Mouse (Mus musculus) kidney, adult 18-20 months (tissue): ENCODE results near the gene As3mt.
"Not testable (repeated sequence)": the region's sequence is repeated elsewhere in the genome, so short reads cannot be mapped to it uniquely, and the experiment has no call there.

Source experiments
- DNase-seq: peaks from one replicate; pipeline ENCODE4 v3.0.0; 2021

The As3mt gene

DNA sequence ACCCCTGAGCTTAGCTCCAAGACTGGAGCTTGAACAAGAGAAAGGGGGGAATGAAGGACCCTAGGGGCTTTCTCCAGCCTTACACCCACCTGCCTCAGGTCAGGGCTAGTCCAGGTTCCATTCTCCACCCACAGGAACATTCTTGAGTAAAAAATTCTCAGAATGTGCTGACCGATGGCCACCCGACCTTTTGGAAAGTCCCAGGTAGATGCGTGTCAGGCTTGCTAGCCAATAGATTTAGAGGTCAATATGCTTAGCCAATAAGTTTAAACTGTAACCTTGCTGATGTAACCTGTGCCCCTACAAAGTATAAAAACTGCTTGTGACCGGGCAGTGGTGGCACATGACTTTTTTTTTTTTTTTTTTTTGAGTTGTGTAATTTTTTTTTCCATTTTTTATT is 49.0 kb downstream of the As3mt start:
- no peak for DNase-seq

DNA sequence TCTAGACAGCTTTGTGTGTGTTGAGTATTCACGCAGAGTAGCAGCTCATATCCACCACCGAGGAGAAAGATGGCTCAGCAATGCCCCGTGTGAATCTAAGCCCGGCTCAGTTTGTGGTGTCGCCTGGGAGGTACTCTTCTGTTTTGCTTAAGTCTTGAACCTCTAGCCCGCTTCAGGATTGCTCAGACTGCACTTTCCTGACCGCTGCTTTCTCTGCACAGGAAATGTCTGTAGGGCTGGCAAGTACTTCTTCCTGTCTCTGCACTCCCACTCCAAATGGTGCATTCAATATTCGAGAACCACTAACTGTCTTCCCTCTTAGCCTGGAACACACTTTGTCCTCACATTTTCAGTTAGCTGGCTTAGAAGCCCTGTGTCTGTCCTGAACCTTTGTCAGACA is 51.8 kb downstream of the As3mt start:
- no peak for DNase-seq

- DNase-seq = not testable (repeated sequence)
Observed at GRCm38 (mm10) chr19:46759909-46760308, 52.7 kb downstream of the As3mt start.

DNA sequence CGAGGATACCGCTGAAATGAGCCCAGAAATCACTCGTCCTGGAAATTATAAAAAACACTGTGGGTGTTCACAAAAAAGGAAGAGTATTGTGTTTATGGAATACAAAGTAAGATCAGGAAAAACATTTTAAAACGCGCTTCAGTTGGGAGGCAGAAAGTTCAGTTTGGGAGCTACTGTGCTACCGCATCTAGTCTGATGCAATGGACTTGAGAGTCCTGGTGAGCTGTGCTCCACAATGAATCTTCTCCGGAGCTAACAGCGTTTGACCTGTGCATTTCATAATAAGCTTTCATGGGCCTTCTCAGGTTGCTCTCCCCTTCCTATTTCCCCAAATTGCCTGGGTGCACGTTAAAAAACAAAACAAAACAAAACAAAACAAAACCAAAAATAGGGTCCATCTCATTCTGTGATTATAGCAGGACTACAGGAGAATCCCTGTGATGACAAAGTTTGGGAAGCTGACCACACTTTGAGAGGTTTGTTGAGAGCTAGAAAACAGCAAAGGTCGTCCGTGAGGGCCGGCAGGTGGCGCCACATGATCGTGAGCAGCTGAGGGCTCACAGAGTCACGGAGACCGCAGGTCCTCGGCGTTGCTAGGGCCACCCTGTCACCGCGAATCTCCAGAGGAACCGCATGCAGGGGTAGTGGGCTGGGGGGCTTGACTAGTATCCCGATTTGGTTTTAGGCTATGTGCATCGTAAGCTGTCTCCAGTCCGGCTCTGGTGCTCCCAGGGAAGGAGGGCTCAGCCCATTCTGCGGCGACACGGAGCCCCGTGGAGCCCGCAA is 53.3 kb downstream of the As3mt start:
- peak; percentile 92 for DNase-seq

GRCm38 (mm10) chr19:46761247-46761946 is 54.1 kb downstream of the As3mt start, which contains the start of gene Cnnm2:
Gene Cnnm2 (plus strand): TSS chr19:46761596.
- DNase-seq = peak; percentile 100

- DNase-seq = no peak
Observed at GRCm38 (mm10) chr19:46761971-46762290, 54.7 kb downstream of the As3mt start.

GRCm38 (mm10) chr19:46762291-46762991 is 55.2 kb downstream of the As3mt start:
- DNase-seq = peak; percentile 47

- peak; percentile 44 for DNase-seq
Observed at GRCm38 (mm10) chr19:46762992-46763342, 55.7 kb downstream of the As3mt start.

- DNase-seq = no peak
Observed at GRCm38 (mm10) chr19:46763356-46763755, 56.1 kb downstream of the As3mt start.

GRCm38 (mm10) chr19:46763932-46764762 is 56.9 kb downstream of the As3mt start:
- DNase-seq = no peak

- no peak for DNase-seq
Observed at GRCm38 (mm10) chr19:46764763-46765117, 57.5 kb downstream of the As3mt start.

DNA sequence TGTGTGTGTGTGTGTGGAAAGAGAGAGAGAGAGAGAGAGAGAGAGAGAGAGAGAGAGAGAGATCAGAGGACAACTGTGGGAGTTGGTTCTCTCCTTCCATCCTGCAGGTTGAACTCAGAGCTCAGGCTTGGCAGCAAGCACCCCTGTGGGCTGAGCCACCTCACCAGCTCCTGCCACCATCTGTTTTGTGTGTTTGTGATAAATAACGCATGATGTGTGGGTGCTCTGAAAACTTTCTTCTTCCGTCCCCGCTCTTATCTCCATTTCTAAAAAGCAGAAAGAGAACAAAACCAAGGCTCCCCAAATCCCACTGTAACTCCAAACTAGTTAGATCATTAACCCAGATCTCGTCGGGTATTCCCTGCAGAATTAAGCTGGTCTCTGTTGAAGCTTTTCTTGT is 58.9 kb downstream of the As3mt start:
- DNase-seq = no peak

DNA sequence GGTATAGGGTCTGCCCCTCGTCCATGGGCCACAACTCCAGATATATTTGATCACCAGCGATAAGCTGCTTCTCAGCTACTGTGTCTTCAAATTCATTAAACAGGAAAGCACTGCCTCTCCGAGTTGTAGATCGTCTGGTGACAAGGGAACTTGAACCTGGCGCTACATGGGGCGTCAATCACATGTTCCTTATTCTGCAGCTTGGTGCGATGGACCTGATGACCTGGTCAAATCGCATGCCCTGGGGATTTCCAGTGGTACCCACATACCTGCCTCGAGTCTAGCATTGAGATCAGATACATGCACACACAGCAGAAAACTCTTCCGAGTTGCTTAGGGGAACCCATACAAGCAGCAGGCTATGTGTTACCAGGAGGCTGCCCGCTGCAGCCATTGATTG is 62.5 kb downstream of the As3mt start:
- no peak for DNase-seq

DNA sequence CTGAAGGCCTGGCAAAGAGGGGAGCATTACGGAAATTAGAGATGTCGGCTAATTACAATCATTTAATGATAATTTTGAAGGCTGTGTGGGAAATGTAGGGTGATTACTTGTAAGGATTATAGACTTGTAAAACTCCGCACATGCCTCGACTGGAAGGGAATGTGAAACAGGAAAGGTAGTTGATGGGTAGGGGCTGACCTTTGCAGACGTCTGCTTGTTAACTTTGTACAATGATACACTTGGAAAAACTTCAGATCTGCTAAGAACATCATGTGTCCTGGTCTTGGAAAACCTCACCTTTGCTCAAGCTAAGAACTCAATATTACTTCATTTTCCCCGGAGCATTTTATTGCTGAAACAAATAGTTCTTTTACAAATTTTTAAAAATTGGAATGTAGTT is 64.5 kb downstream of the As3mt start:
- DNase-seq = no peak

GRCm38 (mm10) chr19:46776391-46776790 is 69.1 kb downstream of the As3mt start:
- DNase-seq = no peak

- DNase-seq = no peak
Observed at GRCm38 (mm10) chr19:46776850-46777249, 69.6 kb downstream of the As3mt start.

DNA sequence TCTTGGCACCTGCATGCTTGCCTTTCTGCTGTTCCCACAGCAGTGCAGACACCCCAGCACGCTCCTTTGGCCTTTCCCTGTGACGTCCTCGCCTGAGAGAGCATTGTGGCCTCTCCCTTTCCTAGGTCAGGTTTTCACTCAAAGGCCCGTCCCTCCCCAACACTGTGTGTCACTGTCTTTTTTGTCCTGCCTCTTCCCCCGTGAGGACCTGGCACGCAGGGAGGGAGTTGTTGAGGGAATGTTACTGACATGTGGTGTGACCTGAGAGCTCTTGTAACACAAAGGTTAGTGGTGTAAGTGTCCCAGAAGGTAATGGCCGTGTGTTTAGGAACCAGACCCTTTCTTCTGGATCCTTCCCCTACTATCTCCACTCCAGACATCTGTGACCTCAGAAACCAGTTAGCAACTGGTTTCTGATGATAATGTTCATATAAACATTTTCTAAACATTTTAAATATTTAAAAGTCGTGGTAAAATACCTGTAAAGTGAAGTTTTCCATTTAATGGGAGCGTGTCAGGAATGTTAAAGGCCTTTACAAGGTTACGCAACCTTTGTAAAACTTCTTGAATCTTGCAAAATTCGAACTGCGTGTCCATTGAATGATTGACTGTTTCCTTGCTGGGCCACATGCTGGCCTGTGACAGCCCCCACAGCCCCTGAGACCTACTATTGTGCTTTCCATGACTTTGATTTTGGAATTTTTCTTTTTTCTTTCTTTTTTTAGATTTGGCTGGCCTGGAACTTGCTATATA is 70.8 kb downstream of the As3mt start:
- DNase-seq = no peak

GRCm38 (mm10) chr19:46779130-46779529 is 71.9 kb downstream of the As3mt start:
- DNase-seq = not testable (repeated sequence)

DNA sequence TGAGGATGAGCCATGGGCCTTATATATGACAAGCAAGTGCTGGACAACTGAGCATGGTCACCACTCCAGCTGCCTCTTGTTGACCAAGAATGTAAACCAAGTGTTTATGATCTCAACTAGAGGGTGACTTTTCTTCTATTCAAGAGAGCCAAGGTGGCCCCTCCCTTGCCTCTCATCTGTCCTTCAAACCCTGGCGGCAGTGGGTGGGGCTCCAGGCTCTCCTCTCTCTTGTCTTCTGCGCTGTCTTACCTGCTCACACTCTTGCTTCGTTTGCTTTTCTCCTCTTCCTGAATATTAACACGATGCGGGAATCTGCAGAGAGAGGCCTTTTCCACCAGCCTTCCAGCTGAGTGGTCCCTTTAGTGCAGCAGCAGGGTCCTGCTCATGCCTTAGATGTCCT is 76.8 kb downstream of the As3mt start:
- DNase-seq = no peak

DNA sequence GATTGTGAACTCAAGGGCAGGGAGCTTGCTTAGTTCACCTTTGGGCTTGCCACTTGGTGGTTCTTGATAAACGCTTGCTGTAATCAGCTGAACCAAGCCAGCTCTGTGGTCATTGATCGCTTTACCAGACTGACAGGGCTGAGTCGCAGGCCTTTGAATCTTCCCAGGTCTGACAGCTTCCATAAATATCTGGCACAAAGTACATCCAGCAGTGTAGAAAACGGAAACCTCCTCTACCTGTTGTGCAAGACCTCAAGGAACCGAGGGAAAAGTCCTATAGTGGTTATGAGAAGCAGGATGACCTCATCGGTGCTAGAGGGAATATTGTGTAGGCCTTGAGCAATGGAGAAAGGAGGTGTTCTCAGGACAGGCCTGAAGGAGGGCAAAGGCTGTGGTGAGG is 77.2 kb downstream of the As3mt start:
- DNase-seq = no peak

- DNase-seq = no peak
Observed at GRCm38 (mm10) chr19:46785633-46786032, 78.4 kb downstream of the As3mt start.

GRCm38 (mm10) chr19:46789782-46790181 is 82.5 kb downstream of the As3mt start:
- DNase-seq = no peak
